Mouse (Mus musculus): ENCODE results near the gene Glb1l2. TPM values are rescaled to one million over a fixed set of nuclear protein-coding genes. Genes with fewer than 3 reads are reported as not detected.

The Glb1l2 gene
- polyA plus RNA-seq, 1 experiment: 0.35 TPM

DNA sequence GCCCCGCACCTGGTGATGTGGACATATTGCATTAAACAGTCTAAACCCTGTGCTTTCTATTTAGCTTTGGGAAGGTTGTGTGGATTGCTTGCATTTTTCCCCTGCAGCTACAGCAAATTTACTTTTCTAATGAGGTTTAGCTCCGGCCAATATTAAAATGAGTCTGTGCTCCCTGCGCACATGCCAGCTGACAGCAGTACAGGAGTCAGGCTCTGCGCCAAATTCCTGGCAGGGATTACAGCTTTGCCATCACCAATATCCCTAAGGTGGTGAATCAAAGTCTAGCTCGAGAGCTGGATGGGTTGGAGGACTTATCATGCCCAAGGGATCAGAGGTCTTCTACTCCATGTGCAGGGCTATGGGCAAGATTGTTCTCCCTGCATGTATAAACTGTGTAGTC lies 69.2 kb downstream of the Glb1l2 start:
- TF ChIP-seq POLR2A (IDR thresholded peaks at IDR 0.05; ENCODE audit: low read depth, low read length) (no peak), CTCF (IDR thresholded peaks at IDR 0.05; ENCODE audit: borderline replicate concordance, insufficient read depth, low read length) (no peak)
- Histone ChIP-seq H3K4me1 (ENCODE audit: control insufficient read depth, insufficient read depth, low read length) (no peaks in the 10 kb centered on the region), H3K4me3 (ENCODE audit: insufficient read depth, low read length) (no peak overlapping the region), H3K27ac (ENCODE audit: insufficient read depth, low read length) (no peak overlapping the region)

DNA sequence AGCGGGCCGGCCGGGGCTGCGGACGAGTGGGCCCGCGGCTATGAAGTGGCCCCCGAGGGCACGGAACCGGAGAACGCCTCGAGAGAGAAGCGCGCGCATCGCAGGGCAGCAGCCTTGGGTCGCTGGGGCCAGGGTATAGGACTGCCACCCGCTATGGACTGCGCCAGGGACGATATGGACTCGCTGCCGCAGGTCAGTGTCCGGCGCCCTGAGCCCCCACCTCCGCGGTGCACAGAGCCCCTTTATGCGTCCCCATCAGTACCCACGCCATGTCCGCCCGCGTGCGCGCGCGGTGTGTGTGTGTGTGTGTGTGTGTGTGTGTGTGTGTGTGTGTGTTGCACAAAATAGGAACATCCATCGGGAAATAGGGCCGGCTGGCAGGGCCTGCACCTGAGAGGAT lies 72.3 kb downstream of the Glb1l2 start:
- H3K4me3 ChIP-seq (ENCODE audit: insufficient read depth, low read length): no peak overlapping the region
- H3K27ac ChIP-seq (ENCODE audit: insufficient read depth, low read length): no peak overlapping the region
- H3K4me1 ChIP-seq (ENCODE audit: control insufficient read depth, insufficient read depth, low read length): no peaks in the 10 kb centered on the region
- no peak for TF ChIP-seq CTCF (IDR thresholded peaks at IDR 0.05; ENCODE audit: borderline replicate concordance, insufficient read depth, low read length)
- TF ChIP-seq POLR2A (IDR thresholded peaks at IDR 0.05; ENCODE audit: low read depth, low read length): no peak

DNA sequence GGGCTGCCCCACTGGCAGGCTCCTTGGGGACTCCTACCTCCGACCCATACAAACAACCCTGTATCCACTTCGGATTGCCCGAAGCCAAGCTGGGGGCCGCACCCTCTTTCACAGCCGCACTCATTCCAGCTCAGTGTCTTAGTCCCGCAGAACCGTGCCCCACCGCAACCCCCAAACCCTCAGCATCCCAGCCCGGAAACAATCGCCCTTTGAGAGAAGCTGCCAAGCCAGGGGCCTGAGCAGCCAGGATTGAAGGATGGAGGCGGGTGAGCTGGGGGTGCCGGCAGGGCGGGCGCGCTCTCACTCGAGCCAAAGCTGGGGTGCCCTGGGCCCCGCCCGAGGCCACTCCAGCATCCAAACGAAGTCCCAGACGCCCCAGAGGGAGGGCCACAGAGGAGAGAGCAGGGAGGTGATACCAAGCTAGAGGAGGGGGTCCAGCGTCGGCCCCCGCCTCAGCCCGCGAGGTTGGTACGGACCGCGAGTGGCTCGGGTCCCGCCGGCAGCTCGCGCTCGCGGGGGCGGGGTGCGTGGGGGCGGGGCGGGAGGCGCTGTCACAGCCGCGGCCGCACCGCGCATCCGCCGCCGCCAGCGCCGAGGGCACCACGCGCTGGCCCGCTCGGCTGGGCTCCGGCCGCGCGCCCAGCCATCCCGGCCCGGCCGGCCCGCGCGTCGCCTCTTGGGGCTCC lies 72.9 kb downstream of the Glb1l2 start, which contains the start of gene B3gat1:
Gene B3gat1 (plus strand): TSS at position 523 of the 686 bp plus-strand sequence.
- H3K27ac ChIP-seq (ENCODE audit: insufficient read depth, low read length): no peak within 1 kb of the TSS
- TF ChIP-seq CTCF (IDR thresholded peaks at IDR 0.05; ENCODE audit: borderline replicate concordance, insufficient read depth, low read length) (no peak), POLR2A (IDR thresholded peaks at IDR 0.05; ENCODE audit: low read depth, low read length) (no peak)
- no peak within 1 kb of the TSS for H3K4me3 ChIP-seq (ENCODE audit: insufficient read depth, low read length)
- H3K4me1 ChIP-seq (ENCODE audit: control insufficient read depth, insufficient read depth, low read length): no peaks in the 10 kb centered on the region

DNA sequence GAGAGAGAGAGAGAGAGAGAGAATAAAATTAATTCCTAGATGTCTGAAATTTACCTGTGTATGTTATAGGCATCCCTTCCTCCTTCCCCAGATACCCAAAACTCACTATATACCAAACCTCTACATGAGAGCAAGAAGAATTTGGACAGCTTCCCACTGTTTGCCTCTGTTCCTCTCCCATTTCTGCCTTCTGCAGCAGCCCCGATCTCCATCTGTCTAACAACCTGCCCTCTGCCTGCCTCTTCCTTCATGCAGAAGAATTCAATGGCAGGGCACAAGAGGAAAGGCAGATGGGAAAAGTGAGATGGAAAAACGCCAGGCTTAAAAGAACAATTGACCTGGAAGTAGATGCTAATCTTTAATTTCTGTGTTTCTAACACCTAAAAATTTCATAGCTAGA lies 77.7 kb downstream of the Glb1l2 start:
- no peak for TF ChIP-seq POLR2A (IDR thresholded peaks at IDR 0.05; ENCODE audit: low read depth, low read length)
- no peak for TF ChIP-seq CTCF (IDR thresholded peaks at IDR 0.05; ENCODE audit: borderline replicate concordance, insufficient read depth, low read length)

DNA sequence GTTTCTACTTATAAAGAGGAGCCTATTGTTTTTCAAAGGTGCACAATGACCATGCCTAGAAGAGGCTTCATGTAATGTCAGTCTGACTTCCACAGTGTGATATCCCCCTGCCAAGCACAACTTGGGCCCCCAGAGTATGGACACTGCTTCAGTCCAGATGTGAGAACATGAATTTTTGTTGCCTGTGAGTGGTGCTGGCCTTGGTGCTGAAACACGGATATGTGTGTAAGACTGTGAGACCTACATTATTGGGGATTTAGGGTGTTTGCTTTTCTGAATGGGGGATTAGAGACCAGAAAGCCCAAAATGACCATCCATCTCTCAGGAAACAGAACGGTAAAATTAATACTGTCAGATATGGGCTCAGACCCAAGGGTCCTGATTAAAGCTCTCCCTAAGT lies 78.8 kb downstream of the Glb1l2 start:
- Histone ChIP-seq H3K4me3 (ENCODE audit: insufficient read depth, low read length) (no peak overlapping the region), H3K27ac (ENCODE audit: insufficient read depth, low read length) (no peak overlapping the region), H3K4me1 (ENCODE audit: control insufficient read depth, insufficient read depth, low read length) (no peaks in the 10 kb centered on the region)
- TF ChIP-seq CTCF (IDR thresholded peaks at IDR 0.05; ENCODE audit: borderline replicate concordance, insufficient read depth, low read length): no peak
- no peak for TF ChIP-seq POLR2A (IDR thresholded peaks at IDR 0.05; ENCODE audit: low read depth, low read length)

More for the DNA sequence above, 77.7 kb downstream of the Glb1l2 start:
- Histone ChIP-seq H3K4me1 (ENCODE audit: control insufficient read depth, insufficient read depth, low read length) (no peaks in the 10 kb centered on the region), H3K27ac (ENCODE audit: insufficient read depth, low read length) (no peak overlapping the region), H3K4me3 (ENCODE audit: insufficient read depth, low read length) (no peak overlapping the region)

- Histone ChIP-seq H3K4me1 (ENCODE audit: control insufficient read depth, insufficient read depth, low read length) (no peaks in the 10 kb centered on the region), H3K4me3 (ENCODE audit: insufficient read depth, low read length) (no peak overlapping the region), H3K27ac (ENCODE audit: insufficient read depth, low read length) (no peak overlapping the region)
- TF ChIP-seq POLR2A (IDR thresholded peaks at IDR 0.05; ENCODE audit: low read depth, low read length) (no peak), CTCF (IDR thresholded peaks at IDR 0.05; ENCODE audit: borderline replicate concordance, insufficient read depth, low read length) (no peak)
These were observed 80.6 kb downstream of the Glb1l2 start for GRCm38 (mm10) chr9:26725709-26726108.

DNA sequence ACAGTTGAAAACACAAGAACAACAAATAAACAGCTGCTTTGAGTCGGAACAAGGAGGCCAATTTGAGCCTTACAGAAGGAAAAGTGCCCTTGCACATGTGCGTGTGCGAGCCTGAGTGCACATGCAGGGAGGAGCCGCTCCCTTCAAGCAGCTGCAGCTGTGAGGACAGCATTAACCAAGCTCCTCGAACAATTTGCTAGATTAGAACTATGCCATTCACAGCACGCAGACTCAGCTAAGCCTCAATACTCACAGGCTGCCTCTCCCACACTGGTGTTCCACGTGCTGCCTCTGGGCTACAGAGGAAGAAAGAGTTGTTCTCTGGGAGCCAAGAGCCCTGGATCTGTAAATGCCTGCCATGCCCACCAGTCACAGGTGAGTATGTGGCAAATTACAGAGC lies 84.5 kb downstream of the Glb1l2 start:
- no peak for TF ChIP-seq CTCF (IDR thresholded peaks at IDR 0.05; ENCODE audit: borderline replicate concordance, insufficient read depth, low read length)
- no peak for TF ChIP-seq POLR2A (IDR thresholded peaks at IDR 0.05; ENCODE audit: low read depth, low read length)
- Histone ChIP-seq H3K27ac (ENCODE audit: insufficient read depth, low read length) (no peak overlapping the region), H3K4me3 (ENCODE audit: insufficient read depth, low read length) (no peak overlapping the region), H3K4me1 (ENCODE audit: control insufficient read depth, insufficient read depth, low read length) (no peaks in the 10 kb centered on the region)

GRCm38 (mm10) chr9:26718388-26718787 lies 87.9 kb downstream of the Glb1l2 start:
- no peak overlapping the region for H3K27ac ChIP-seq (ENCODE audit: insufficient read depth, low read length)
- TF ChIP-seq CTCF (IDR thresholded peaks at IDR 0.05; ENCODE audit: borderline replicate concordance, insufficient read depth, low read length) (no peak), POLR2A (IDR thresholded peaks at IDR 0.05; ENCODE audit: low read depth, low read length) (no peak)
- H3K4me1 ChIP-seq (ENCODE audit: control insufficient read depth, insufficient read depth, low read length): no peaks in the 10 kb centered on the region
- no peak overlapping the region for H3K4me3 ChIP-seq (ENCODE audit: insufficient read depth, low read length)

Other genes with a start within 250 kb of the Glb1l2 start
- 1.5 TPM in 1 of 2 replicates, not detected in the other for gene B3gat1, start 72.7 kb downstream of the Glb1l2 start, polyA plus RNA-seq (2011; ENCODE audit: insufficient read length, low read depth, missing spikeins)
- not detected in 2 replicates for gene Glb1l3, start 54.4 kb upstream of the Glb1l2 start, polyA plus RNA-seq (2011; ENCODE audit: insufficient read length, low read depth, missing spikeins)
- gene Gm1110, start 116.6 kb upstream of the Glb1l2 start, polyA plus RNA-seq (2011; ENCODE audit: insufficient read length, low read depth, missing spikeins): not detected in 2 replicates
- gene Acad8, start 193.1 kb upstream of the Glb1l2 start, polyA plus RNA-seq (2011; ENCODE audit: insufficient read length, low read depth, missing spikeins): 24.0 and 28.9 TPM in 2 replicates
- gene Thyn1, start 193.2 kb upstream of the Glb1l2 start, polyA plus RNA-seq (2011; ENCODE audit: insufficient read length, low read depth, missing spikeins): 158 and 161 TPM in 2 replicates
- gene Vps26b, start 223.6 kb upstream of the Glb1l2 start, polyA plus RNA-seq (2011; ENCODE audit: insufficient read length, low read depth, missing spikeins): 37.6 and 45.6 TPM in 2 replicates
- 16.7 and 18.2 TPM in 2 replicates for gene Ncapd3, start 223.7 kb upstream of the Glb1l2 start, polyA plus RNA-seq (2011; ENCODE audit: insufficient read length, low read depth, missing spikeins)

Measured in embryonic fibroblast, embryonic 13.5 days (primary cell).